Comparison of ENCODE assay signal across 25 mouse cellular contexts in genomic region chr14:45734530-45735410, GRCm38 (mm10).
DNase-seq lines count a peak whose midpoint lies in the region; ATAC-seq and TF ChIP-seq lines count a peak whose summit lies in the region.
"Had no signal": no experiment of that assay in that cellular context is flagged by ENCODE, and none has a peak within 500 bp of the region (broad histone marks: within the 10 kb centered on the region; RNA-seq: fewer than 3 reads in every experiment).

No protein-coding gene starts in this region.

- no peak overlapping the region for H3K4me3 ChIP-seq in ES-Bruce4 (ENCODE audit: low read depth, low read length)
- no peak overlapping the region for H3K4me3 ChIP-seq in ES-E14 (ENCODE audit: insufficient read depth in 1 of 2, low read depth in 1 of 2, low read length in 2 of 2, poor library complexity in 1 of 2, severe bottlenecking in 1 of 2)
- no peak overlapping the region for H3K4me3 ChIP-seq in liver, postnatal 0 days (ENCODE audit: low read depth, low read length)
- no peak overlapping the region for H3K4me3 ChIP-seq in lung, adult 2 months (replicated peaks; ENCODE audit: extremely low read depth, low read depth, low read length)
- H3K4me3 ChIP-seq: embryonic facial prominence, embryonic 10.5 days; embryonic facial prominence, embryonic 12.5 days; forebrain, embryonic 13.5 days; forebrain, embryonic 15.5 days had no signal

- H3K36me3 ChIP-seq in ES-Bruce4 (ENCODE audit: control insufficient read depth, insufficient read depth, low read length, poor library complexity, severe bottlenecking) (no peaks in the 10 kb centered on the region), ES-E14 (ENCODE audit: control insufficient read depth, insufficient read depth, low read length, poor library complexity, severe bottlenecking) (no peaks in the 10 kb centered on the region; the same call in 1 of the 2 replicates)
- H3K36me3 ChIP-seq in liver, postnatal 0 days (replicated peaks; ENCODE audit: insufficient read depth, low read length), result no peaks in the 10 kb centered on the region
- H3K36me3 ChIP-seq: embryonic facial prominence, embryonic 10.5 days; embryonic facial prominence, embryonic 12.5 days; forebrain, embryonic 15.5 days had no signal

- WGBS in liver, postnatal 0 days (ENCODE audit: insufficient replicate concordance), result 68% methylated on average over 10 of the region's 10 CpGs
- 79% methylated on average over 10 of the region's 10 CpGs for WGBS in lung, adult 2 months

- TF ChIP-seq CTCF in ES-Bruce4 (IDR thresholded peaks at IDR 0.05; ENCODE audit: low read depth, low read length), result no peak
- TF ChIP-seq CTCF in liver, postnatal 0 days (IDR thresholded peaks at IDR 0.05; ENCODE audit: low read depth), result no peak
- TF ChIP-seq CTCF in lung, adult 2 months (IDR thresholded peaks at IDR 0.05; ENCODE audit: insufficient read depth, low read length), result no peak

- in situ Hi-C loops in ES-E14 (cut with MboI; ENCODE audit: low sequenced_read_pairs in 2 of 2, unreplicated experiment in 2 of 2), result no loop called here

- ATAC-seq in liver, postnatal 0 days, result no peak
- ATAC-seq: activated CD4-positive, CD25-positive, alpha-beta regulatory T cell, adult 4 months; CD4-positive, CD25-positive, alpha-beta regulatory T cell, adult 4 months; forebrain, embryonic 13.5 days; forebrain, embryonic 15.5 days; forebrain, postnatal 0 days had no signal

- H3K27ac ChIP-seq in ES-Bruce4 (ENCODE audit: insufficient read depth, low read length), result peak overlapping the region; percentile 88
- H3K27ac ChIP-seq in ES-E14 (ENCODE audit: insufficient read depth, low read depth, low read length, poor library complexity, severe bottlenecking), result peak overlapping the region; percentile 81
- no peak overlapping the region for H3K27ac ChIP-seq in liver, postnatal 0 days (ENCODE audit: low read depth)
- H3K27ac ChIP-seq: embryonic facial prominence, embryonic 10.5 days; embryonic facial prominence, embryonic 12.5 days; forebrain, embryonic 13.5 days; forebrain, embryonic 15.5 days had no signal

- peaks cover 51% of the 10 kb centered on the region for H3K9me3 ChIP-seq in ES-Bruce4 (replicated peaks; ENCODE audit: control insufficient read depth, insufficient read depth, low read length, poor library complexity, severe bottlenecking)
- H3K9me3 ChIP-seq in ES-E14 (ENCODE audit: control insufficient read depth, insufficient read depth, low read depth, low read length), result no peaks in the 10 kb centered on the region; the same call in 1 of the 2 replicates
- no peaks in the 10 kb centered on the region for H3K9me3 ChIP-seq in liver, postnatal 0 days (ENCODE audit: low read length)
- H3K9me3 ChIP-seq: embryonic facial prominence, embryonic 10.5 days; embryonic facial prominence, embryonic 12.5 days; forebrain, embryonic 13.5 days; forebrain, embryonic 15.5 days had no signal

- H3K4me2 ChIP-seq in liver, postnatal 0 days (ENCODE audit: low read depth, low read length), result no peak overlapping the region
- H3K4me2 ChIP-seq: embryonic facial prominence, embryonic 12.5 days; forebrain, embryonic 13.5 days; forebrain, embryonic 15.5 days had no signal

- TF ChIP-seq POLR2A in ES-Bruce4 (IDR thresholded peaks at IDR 0.05; ENCODE audit: insufficient read depth, low read length), result no peak
- no peak for TF ChIP-seq POLR2A in lung, adult 2 months (IDR thresholded peaks at IDR 0.05; ENCODE audit: borderline replicate concordance, extremely low read depth, low read depth, low read length)

- no peak for TF ChIP-seq EP300 in ES-Bruce4 (IDR thresholded peaks at IDR 0.05; ENCODE audit: insufficient read depth, low read depth, low read length)
- no peak for TF ChIP-seq EP300 in liver, postnatal 0 days (IDR thresholded peaks at IDR 0.05; ENCODE audit: low read depth)

- no peaks in the 10 kb centered on the region for H3K4me1 ChIP-seq in ES-Bruce4 (ENCODE audit: control insufficient read depth, insufficient read depth, low read length)
- H3K4me1 ChIP-seq in ES-E14 (ENCODE audit: control insufficient read depth in 2 of 2, insufficient read depth in 2 of 2, low read length in 2 of 2, poor library complexity in 1 of 2), result no peaks in the 10 kb centered on the region; a peak in 1 of 4 replicates
- no peaks in the 10 kb centered on the region for H3K4me1 ChIP-seq in liver, postnatal 0 days (ENCODE audit: insufficient read depth)
- no peaks in the 10 kb centered on the region for H3K4me1 ChIP-seq in lung, adult 2 months (ENCODE audit: control insufficient read depth, insufficient read depth, low read length)
- H3K4me1 ChIP-seq: forebrain, embryonic 13.5 days; forebrain, embryonic 15.5 days had no signal

- no peaks in the 10 kb centered on the region for H3K27me3 ChIP-seq in ES-Bruce4 (ENCODE audit: control insufficient read depth, insufficient read depth, low read length, poor library complexity, severe bottlenecking)
- no peaks in the 10 kb centered on the region for H3K27me3 ChIP-seq in liver, postnatal 0 days (ENCODE audit: insufficient read depth, low read length)
- H3K27me3 ChIP-seq: CH12.LX; embryonic facial prominence, embryonic 12.5 days; forebrain, embryonic 13.5 days; forebrain, embryonic 15.5 days had no signal

- peak; percentile 71 for DNase-seq in heart, adult 11 months
- DNase-seq in heart, adult 18-20 months, result no peak
- DNase-seq in ES-E14 (ENCODE audit: low read depth, low spot score), result no peak
- DNase-seq in WW6 (ENCODE audit: low read depth, low spot score), result peak; percentile 13
- no peak for DNase-seq in liver, postnatal 0 days
- no peak for DNase-seq in lung, adult 2 months
- no peak for DNase-seq in frontal cortex, postnatal 36 days (ENCODE audit: low spot score in 2 of 2)
- DNase-seq: adrenal gland, adult 8-10 months; adrenal gland, postnatal 14 days; adrenal gland, postnatal 36 days; B cell, adult 2 months; cerebellum, adult 11-12 months; cerebellum, adult 2 months; cerebellum, adult 9-10 months; cerebellum, postnatal 10 days; cerebellum, postnatal 25 days; forebrain, postnatal 0 days had no signal

- H3K9ac ChIP-seq in ES-Bruce4 (ENCODE audit: low read depth, poor library complexity, severe bottlenecking) (no peak overlapping the region), ES-E14 (ENCODE audit: insufficient read depth, low read depth, low read length, poor library complexity, severe bottlenecking) (no peak overlapping the region)
- H3K9ac ChIP-seq in liver, postnatal 0 days (replicated peaks), result no peak overlapping the region
- H3K9ac ChIP-seq: embryonic facial prominence, embryonic 12.5 days; forebrain, embryonic 13.5 days; forebrain, embryonic 15.5 days; forebrain, postnatal 0 days had no signal

TF ChIP-seq in ES-E14, 5 proteins besides CTCF, POLR2A, EP300 and RAD21:
- TF ChIP-seq CHD2 (IDR thresholded peaks at IDR 0.05; ENCODE audit: low read depth, low read length) (no peak), HCFC1 (IDR thresholded peaks at IDR 0.05; ENCODE audit: borderline replicate concordance, insufficient read depth, low read length) (no peak), ZC3H11A (IDR thresholded peaks at IDR 0.05; ENCODE audit: borderline replicate concordance, low read depth, low read length) (no peak), ZNF384 (IDR thresholded peaks at IDR 0.05; ENCODE audit: low read depth, low read length) (no peak), MAFK (IDR thresholded peaks at IDR 0.05; ENCODE audit: insufficient read depth, low read depth, low read length) (no peak)
TF ChIP-seq in ES-E14: peak in this region for 0.

Comparison
In these comparisons a context has a peak if more than half of its experiments do, and no peak if none do; other contexts are left out.
1. DNase-seq: peak in heart, adult 11 months (single experiment) and WW6 (single experiment); none in heart, adult 18-20 months (0 of 2), ES-E14 (single experiment), liver, postnatal 0 days (single experiment), lung, adult 2 months (single experiment) and frontal cortex, postnatal 36 days (0 of 2).